Mouse (Mus musculus) thymus, postnatal 0 days (tissue): ENCODE results near the gene Uvrag. TPM values are rescaled to one million over a fixed set of nuclear protein-coding genes. Genes with fewer than 3 reads are reported as not detected.
A peak's percentile ranks its signal among the peaks of the same experiment; 100 is the strongest.

Experiments
- DNase-seq: peaks from one replicate; pipeline ENCODE4 v3.0.0-alpha.2; 2015; ENCODE audit warnings: low spot score
- polyA plus RNA-seq: library from polyadenylated mRNA; unstranded; fragments of >200 nt; fragmentation: Nextera tagmentation; extraction: Ambion mirVana; gene quantifications from 2 replicates; pipeline ENCODE4 v1.2.1, GENCODE M21; 2015

Uvrag gene
- polyA plus RNA-seq = 25.8 and 30.9 TPM in 2 replicates

DNA sequence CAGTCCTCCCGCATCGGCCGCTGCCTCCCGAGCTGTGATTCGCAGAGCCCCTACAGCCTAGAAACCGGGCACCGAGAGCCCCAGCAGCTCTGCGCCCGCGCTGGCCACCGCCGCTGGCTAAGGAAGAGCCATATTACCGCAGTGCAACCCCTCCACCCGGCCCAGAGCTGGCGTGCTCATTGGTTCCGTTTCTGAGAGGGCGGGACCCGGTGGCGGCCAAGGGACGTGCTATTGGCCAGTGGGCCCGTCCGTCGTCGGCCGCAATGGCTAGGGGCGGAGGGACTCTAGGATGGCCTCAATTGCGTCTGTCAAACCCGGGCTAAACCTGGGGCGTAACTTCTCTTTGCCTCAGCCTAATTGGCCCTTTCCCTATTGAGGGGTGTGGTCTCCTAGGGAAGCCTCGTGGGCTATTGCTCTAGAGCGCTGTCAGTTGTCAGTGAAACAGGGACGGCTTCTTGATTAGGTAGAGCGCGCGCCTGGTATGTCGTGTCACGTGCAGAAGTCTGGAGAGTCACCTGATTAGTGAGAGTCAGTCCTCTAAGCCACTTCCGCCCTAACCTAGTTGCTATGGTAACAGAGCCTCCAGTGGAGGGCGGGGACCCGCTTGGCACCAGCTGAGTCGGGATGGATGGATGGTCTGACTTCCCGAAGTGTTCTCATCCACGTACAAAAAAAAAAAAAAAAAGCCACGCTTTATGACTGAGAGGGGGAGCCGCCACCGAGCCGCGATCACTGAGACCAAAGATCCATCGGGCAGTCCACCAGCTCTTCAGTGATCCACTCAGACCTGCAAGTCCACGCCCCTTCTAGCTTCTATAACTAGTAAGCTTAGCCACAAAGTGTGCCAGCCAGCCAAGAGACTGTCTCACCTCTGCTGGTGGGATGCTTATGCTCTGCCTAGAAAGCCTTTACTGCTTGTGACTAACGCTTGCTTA is at the start of gene Uvrag:
Uvrag (minus strand) TSS at position 158 of the 935 bp plus-strand sequence.
- DNase-seq = peak; percentile 99

DNA sequence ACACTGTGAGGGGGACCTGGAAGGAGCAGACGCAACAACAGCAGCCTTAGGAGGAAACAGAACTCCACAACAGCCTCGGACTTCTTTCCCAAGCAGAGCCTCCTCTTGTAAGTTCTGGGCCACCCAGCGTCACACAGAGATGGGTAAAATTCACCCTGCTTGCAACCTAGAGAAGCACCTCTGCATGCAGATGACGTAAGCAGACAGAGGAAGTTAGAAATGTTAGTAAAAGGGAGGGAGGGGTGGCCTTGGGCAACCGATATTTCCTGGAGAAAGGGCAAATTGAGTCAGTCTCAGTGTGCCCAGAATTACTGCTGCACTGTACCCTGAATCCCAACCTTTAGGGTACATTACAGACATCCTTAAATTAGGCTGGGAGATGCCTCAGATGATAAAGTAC is 48.9 kb upstream of the Uvrag start:
- DNase-seq = no peak

DNA sequence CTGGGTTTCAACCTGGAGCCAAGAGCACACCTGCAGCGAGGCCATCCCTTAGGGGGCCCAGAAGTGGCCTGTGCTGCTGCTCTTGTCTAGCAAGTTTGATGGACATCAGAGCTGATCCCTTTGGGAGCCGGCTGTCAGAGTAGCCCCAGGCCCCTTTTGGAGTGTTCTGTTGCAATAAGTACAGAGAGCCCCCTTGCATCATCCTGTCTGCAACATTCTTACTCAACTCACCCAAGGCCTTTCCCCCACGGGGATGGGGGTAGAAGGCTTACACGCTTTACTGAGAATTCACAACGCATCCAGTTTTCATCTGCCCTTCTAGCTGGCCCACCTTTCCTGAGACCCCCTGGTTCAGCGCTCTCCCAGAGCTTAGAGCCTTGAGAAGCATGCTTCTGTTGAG is 47.7 kb upstream of the Uvrag start:
- DNase-seq = no peak

DNA sequence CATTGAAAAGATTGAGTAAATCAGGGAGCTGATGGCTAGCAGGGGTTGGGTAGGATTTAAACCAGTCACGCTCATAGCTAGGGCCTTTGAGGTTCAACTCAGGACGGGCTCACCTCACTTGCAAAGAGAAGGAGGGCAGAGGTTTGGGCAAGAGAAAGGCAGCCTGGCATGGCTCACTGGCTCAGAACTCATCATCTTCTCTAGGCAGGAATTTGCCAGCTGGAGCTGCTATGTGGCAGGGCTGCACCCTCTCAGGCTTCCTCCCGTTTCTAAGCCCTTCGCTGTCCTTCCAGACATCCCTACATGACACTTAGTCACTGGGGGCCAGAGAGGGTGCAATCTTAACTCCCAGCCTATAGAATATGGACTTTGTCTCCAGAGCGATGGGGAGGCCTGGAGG is 46.5 kb upstream of the Uvrag start:
- DNase-seq = no peak

DNA sequence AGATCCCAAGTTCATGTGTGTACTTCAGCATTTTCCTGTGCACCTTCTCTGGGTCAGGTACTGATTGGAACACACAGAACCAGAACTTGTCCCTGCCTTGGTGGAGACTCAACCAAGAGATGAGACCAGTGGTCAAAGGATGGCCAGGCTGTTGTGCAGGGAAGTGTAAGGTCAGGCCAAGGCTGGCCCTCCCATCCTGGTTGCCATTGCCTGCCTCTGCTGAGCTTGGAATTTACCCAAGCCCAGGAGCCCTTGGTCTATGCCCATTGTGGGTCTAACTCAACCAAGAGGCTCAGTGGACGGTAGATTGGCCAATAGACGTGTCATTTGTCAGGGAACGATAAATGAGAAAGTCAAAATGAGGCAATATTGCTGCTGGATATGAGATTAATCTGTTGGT is 44.5 kb upstream of the Uvrag start:
- no peak for DNase-seq

DNA sequence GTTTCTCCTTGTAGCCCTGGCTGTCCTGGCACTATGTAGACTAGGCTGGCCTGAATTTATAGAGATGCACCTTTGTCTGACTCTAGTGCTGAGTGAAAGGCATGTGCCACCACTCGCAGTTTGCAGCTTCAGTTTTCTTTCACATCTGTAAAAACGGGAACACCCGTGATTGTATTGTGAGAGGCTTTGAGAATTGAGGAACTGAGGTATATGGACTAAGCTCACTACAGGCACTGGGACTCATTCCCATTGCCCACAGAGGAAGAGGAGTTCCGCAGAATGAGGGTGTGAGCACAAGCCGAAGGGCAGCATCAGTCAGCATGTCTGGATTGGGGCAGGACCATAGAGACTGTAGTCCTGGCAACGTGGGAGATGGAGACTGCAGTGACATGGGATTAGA is 42.8 kb upstream of the Uvrag start:
- DNase-seq = no peak

DNA sequence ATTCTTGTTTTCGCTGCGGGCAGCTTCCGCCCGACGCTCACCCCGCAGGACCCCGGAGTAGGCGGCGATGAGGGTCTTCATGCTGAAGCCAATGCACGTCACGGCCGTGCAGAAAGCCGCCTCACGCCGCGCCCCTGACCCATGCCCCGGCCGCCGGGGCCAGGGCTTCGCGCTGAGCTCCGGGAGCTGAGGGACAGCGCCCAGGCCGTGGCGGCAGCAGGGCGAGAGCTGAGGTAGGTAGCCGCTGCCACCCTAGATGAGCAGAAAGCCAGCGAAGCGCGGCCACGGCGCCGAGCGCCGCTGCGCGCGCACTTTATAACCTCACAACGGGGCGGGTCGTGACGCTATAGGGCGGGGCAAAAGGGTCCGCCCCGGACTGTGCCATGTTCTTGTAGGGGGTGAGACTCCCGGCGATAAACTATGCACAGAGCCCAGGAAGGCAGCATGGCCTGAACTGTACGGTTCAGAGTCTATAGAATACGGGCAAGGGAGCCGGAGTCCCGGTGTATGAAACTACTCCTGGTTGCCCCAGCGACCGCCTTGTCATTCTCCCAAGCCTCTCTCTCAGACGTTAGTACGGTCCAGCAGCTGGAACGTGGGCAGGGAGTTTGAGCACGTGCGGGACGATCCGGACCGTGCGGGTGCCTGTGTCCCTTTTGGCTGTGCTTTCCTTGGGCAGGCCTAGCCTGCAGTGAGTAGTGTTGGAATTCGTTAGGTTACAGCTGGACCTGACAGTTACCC is 41.7 kb upstream of the Uvrag start, which contains the start of gene Dgat2:
Dgat2 (minus strand) TSS at position 288 of the 741 bp plus-strand sequence.
- DNase-seq = peak; percentile 93

DNA sequence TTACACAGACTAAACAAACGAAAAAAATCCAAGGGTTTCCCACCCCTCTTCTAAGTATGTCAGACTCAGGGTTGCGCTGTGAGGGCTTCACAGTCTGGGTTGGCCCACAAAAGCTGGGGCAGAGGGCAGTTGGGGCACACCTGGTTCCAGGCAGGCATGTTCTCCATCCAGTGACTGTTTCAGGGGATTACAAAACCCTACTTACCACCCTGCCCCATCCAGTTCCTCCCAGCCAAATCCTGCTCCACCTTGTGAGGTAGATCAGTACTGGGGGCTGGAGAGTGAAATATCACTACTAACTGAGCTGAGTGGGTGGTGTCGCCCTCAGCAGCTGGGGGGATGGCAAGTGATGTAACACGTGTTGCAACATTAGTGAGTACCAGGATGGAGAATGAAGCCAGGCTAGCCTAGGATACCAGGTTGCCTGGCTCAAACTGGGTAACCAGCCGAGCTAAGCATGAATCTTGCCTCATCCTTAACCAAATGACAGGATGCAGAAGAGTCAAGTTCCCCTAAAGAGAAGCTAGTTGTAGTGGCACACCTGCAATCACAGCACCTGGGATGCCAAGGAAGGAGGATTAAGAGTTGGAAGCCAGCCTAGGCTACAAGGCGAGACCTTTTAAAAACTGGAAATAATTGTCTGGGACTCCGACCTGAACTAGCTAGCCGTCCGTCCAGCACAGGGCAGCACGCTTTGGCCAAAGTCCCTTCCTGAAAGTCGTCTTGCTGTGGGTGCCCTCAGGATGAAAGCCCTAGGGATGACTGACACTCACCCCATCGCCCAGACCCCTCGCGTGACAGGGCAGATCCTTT is 40.9 kb upstream of the Uvrag start:
- peak; percentile 16 for DNase-seq

DNA sequence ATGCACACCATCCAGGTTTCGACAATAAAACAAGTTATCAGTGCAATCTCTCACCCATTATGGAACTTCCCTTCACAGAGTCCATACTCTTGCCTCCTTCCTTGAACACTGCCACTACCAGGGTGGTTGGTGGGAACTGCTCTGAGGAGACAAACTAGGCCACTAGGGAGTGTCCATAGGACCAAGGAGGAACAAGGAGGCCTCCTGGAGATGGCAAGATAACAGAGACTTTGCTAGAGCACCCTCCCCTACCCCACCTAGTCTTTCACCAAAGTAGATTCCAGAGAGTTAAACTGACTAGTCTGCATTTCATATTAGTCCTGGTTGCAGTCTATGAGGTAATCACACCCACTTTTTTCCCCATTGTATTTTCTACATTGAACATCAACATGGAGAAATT is 39.2 kb upstream of the Uvrag start:
- DNase-seq = no peak

DNA sequence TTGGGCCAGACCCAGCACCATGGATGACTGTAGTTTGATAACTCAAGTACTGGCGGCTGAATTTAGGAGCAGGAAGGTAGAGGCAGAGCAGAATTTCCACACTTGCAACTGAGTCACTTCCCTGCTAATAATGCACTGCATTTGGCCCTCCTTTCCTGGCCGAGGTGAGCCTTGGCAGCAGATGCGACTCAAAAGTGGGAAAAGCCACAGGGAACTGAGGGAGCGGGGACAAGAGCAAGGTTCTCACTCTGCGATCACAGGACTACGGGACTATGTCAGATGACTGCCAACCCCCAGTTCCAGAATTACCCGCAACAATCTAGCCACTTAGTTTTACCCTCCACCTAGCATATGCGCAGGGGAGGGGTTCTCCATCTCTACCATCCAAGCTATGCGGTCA is 38.3 kb upstream of the Uvrag start:
- no peak for DNase-seq

DNA sequence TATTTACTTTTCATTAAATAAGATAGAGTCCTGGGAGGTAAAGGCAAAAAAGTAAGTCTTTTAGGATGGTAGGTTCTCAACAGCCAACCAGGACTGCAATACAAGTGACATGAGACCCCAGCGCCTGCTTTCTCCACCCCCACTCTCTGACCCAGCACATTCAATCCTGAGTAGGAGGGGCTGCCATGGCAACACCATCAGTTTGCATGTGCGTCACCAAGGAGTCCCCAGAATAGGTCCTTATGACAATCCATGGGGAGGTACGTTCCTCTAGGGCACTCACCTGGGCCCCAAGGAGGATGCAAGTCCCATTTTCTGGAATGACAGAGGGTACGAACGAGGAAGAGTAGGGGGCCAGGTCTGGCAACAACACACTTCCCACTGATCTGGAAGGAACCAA is 36.4 kb upstream of the Uvrag start:
- DNase-seq = no peak

DNA sequence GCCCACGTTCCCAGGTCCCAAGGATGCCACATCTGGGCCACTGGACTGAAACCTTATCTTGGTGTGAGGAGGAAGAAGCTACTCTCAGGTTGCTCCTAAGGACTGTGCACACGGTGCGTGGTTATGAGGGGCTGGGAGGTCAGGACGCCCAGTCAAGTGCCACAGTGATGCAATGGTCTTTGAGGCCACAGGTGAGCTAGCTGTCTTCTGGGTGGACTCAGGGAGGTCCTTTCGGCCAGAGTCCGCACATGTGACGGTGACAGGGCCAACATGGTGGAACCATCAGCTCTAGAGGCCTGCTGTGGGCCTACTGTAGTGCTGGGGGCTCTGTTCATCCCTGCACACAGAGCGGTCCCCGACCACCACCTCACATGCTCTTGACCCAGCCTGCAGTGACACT is 34.7 kb upstream of the Uvrag start:
- DNase-seq = no peak

DNA sequence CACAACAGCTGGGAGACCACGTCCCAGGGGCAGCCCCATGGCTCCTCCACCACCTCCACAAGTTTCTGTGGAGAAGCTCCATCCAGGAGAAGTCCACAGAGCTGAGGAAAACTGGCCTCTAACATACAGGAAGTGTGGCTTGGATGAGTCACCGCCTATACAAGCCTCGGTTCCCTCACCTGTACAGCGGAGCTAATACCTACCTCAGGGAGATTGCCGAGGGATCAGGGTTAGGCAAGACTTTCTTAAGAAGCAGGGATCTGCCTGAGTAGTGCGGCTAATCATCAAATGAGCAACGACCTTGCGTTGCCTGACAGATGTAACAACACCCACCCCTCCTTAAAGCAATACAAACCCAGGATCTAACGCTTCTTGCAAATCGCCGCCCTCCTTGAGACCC is 34.2 kb upstream of the Uvrag start:
- no peak for DNase-seq

DNA sequence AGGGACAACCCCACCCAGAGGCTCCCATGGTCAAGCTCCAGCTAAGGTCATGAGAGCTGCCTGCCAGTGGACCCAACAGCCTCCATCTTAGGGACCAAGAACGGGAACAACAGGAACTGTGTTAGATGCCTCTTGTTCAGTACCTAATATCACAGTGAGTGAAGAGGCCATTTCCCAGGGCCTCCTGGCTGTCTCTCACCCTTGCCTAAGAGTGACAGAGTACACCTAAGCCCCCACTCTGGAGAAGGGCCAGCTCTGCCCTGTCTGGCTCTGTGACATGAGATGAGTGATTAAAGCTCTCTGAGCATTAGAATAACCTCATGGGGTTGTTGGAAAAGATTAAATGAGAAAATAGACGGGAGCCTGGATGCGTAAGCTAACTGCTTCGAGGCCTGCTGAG is 33.1 kb upstream of the Uvrag start:
- DNase-seq = no peak

DNA sequence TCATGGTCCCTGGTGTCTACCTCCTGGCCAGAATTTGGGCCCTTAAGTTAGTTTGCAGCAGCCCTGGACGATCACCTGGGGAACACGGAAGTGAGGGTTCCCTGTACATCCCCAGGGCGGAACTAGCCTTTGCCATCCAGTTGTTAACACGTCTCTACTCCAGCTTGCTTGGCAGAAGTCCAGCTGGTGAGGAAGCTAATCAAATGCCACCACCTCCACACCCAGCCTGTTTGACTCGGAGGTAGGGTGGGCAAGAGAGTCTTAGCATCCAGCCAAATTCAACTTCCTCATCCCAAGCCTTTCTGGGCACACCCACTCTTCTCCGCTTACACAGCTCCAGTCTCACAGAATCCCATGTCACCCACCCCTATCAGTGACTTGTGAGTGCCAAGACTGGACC is 32.0 kb upstream of the Uvrag start:
- no peak for DNase-seq

DNA sequence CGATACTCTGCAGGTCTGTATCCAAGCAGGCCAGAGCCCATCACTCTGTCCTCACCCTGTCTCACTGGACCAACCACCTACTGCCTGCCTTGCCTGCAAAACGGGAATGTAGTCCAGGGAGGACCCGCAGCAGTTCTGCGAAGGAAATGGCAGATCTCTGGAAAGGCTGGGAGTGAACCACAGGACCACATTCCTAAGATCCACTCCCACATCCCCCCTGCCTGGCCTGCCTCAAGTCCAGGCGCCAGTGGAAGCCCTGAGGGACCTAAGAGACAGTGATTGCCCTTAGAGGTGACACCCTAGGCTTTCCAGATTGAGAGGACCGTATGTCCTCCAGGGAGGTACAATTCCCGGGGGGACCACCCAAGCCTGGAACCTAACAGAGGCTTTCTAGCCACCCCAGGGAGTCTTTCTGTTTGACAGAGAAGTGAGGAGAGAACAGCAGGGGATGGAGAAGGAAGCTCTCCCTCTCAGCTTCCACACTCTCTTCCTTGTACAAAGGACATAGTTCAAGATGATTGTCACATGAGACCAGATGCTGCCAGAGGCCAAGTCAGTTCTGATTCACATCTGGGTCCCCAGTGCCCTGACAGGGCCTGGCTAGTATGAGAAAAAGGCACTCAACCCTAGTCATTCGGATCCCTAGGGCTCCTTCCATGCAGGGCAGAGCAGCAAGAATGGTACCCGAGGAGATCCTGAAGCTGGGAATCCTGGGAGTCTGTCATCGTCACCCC is 31.0 kb upstream of the Uvrag start:
- no peak for DNase-seq

DNA sequence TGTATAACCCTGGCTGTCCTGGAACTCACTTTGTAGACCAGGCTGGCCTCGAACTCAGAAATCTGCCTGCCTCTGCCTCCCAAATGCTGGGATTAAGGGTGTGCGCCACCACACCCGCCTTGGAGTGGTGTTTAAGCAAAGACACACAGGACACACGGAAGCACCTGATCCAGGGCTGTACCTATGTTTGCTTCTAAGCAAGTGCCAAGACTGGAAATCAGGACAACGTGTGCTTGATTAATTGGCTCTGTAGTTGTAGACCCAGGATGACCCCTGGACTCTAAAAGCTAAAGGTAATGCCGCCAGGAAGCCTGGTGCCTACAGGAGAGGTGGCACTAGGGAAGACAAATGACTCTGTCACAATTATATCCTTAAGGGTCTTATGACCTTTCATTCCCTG is 29.6 kb upstream of the Uvrag start:
- DNase-seq = no peak

DNA sequence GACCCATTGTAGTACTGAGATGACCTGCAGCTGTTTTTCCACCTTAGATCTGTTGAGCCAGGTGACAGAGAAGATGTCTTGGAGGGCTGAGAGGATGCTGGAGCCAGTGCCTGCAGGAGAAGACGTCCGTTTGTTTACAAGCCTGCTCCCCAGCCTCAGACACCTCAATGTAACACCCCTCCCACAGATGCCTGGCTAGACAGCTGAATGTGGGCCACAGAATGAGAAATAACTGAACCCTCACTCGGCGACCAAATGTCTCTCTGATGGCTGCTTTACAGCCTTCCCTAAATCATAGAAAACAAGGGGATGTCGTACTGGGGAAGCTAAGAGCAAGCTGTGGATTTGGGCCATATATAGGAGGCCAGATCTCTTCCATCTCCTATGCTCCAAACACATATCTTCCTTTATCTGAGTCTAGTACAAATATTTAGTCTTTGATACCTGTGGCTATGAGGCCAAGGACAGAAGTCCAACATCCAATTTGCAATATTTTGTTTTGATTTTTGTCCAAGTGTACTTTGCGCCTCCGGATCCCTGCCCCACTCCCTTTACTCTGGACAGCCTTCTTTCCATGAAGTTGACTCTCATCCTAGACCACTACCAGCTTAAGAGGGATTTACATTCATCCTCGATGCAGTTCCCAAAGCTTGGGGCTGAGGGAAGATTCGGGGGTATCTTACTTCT is 28.9 kb upstream of the Uvrag start:
- DNase-seq = no peak

DNA sequence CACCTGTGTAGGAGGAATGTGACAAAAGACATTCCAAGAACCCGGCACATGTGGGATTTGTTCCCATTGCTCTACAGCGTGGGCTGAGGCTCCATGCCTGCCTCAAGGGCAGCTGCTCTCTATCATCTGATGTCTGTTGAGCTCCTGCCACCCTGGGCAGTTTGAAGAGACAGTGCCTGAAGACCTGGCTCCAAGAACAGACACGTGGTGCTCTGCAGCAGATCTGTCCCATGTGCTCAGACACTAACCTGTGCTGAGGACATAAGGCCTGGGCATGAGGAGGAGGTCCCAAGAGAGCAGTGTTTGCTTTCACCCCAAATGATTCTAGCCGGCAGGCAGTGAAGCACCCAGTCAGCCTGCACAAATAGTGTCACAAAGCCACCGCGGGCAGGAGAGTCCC is 27.8 kb upstream of the Uvrag start:
- no peak for DNase-seq

DNA sequence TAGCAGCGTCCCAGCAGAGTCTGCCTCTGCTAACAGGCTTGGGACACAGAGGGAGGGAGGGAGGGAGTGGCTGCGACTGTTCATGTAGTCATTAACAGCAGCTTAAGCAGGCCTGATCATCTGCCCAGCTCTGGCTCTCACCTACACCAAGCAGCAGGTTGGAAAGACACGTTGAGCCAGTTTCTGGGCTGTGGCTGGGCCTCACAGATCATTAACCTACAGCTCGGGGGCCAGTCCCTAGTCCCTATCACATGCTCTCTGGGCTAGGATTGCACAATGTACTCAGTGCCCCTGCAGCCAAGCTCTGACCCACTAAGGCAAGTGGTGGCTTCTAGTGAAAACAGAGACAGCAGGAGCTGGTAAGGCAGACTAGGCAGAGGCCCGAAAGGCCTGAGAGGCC is 27.0 kb upstream of the Uvrag start:
- no peak for DNase-seq
